Mouse (Mus musculus) erythroblast, embryonic 14.5 days (primary cell): ENCODE results near the gene Mtfr1l. TPM values are rescaled to one million over a fixed set of nuclear protein-coding genes. Genes with fewer than 3 reads are reported as not detected.

Source experiments
- H3K27me3 ChIP-seq: 2 replicates; pipeline ENCODE4 v1.6.1; 2012; ENCODE audit warnings: inconsistent platforms; ENCODE audit not compliant: control insufficient read depth
- H3K36me3 ChIP-seq: 2 replicates; pipeline ENCODE4 v1.6.1; 2012; ENCODE audit warnings: mild to moderate bottlenecking, inconsistent platforms; ENCODE audit not compliant: control insufficient read depth
- H3K4me1 ChIP-seq: 2 replicates; pipeline ENCODE4 v1.6.1; 2012; ENCODE audit warnings: inconsistent platforms; ENCODE audit not compliant: control insufficient read depth
- H3K4me3 ChIP-seq: replicated peaks from 2 replicates; pipeline ENCODE3; 2012; ENCODE audit warnings: moderate library complexity, mild to moderate bottlenecking, inconsistent platforms
- H3K9me3 ChIP-seq: 2 replicates; pipeline ENCODE4 v1.6.1; 2012; ENCODE audit warnings: low read length, inconsistent platforms, mixed read lengths; ENCODE audit not compliant: control insufficient read depth
- GATA1 ChIP-seq: IDR thresholded peaks from 2 replicates; pipeline ENCODE4 v1.6.1; 2012; ENCODE audit warnings: low read length, inconsistent platforms, mixed read lengths
- TAL1 ChIP-seq: IDR thresholded peaks from 3 replicates; pipeline ENCODE4 v1.6.1; 2012; ENCODE audit warnings: low read length, inconsistent platforms, mixed read lengths
- polyA plus RNA-seq: library from polyadenylated mRNA; stranded (reverse); fragments of >175 nt; gene quantifications from 2 replicates; pipeline ENCODE4 v1.2.3, GENCODE M21; 2012

Mtfr1l gene
- polyA plus RNA-seq, 1 experiment, result 3.9 TPM

DNA sequence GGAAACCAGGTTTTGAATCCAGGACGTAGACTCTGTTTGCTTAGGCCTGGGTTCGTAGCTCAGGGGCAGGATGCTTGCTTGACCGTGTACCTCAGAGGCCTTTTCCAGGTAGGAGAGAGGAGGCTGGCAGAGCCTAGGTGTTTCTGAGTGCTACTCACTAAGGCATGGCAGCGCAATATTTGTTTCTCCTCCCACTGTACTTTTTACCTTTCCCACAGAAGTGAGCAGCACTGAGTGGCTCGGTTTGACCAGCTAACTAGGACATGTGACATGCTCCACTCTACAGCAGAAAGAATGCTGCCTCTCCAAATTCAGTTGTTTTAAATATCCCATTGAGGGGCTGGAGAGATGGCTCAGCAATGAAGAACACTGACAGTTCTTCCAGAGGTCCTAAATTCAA lies 47.0 kb downstream of the Mtfr1l start:
- TF ChIP-seq GATA1 (no peak), TAL1 (no peak)
- Histone ChIP-seq H3K27me3 (peaks cover 18% of the 10 kb centered on the region), H3K4me1 (peaks cover 2% of the 10 kb centered on the region), H3K36me3 (no peaks in the 10 kb centered on the region), H3K9me3 (peaks cover 2% of the 10 kb centered on the region; the same call in 1 of the 2 replicates), H3K4me3 (no peak overlapping the region)

- peaks cover 2% of the 10 kb centered on the region; the same call in 1 of the 2 replicates for H3K4me1 ChIP-seq
- no peak overlapping the region for H3K4me3 ChIP-seq
- no peaks in the 10 kb centered on the region for H3K9me3 ChIP-seq
- H3K36me3 ChIP-seq, result no peaks in the 10 kb centered on the region
- TF ChIP-seq TAL1 (no peak), GATA1 (no peak)
- H3K27me3 ChIP-seq, result peaks cover 20% of the 10 kb centered on the region
Measured at GRCm38 (mm10) chr4:134485151-134485900, 49.9 kb downstream of the Mtfr1l start.

DNA sequence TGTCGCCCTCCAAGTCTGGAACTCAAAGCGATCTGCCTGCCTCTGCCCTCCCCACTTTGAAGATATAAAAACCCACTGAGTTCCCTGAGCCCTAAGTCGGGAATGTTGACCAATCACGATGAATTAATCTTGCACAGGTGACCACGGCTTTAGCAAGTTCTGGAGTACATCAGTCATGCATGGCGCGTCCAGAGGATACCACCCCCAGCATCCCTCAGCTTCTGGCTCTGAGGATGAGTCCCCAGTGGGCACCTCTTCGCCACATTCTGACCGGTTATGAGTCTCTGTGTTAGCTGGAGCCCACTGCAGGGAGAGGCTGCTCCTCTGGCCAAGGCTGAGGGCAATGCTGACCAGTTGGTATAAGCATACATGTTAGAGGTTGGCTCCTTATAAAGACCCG lies 51.0 kb downstream of the Mtfr1l start:
- no peak overlapping the region for H3K4me3 ChIP-seq
- H3K4me1 ChIP-seq, result peaks cover 2% of the 10 kb centered on the region; the same call in 1 of the 2 replicates
- TF ChIP-seq TAL1 (no peak), GATA1 (no peak)
- no peaks in the 10 kb centered on the region for H3K9me3 ChIP-seq
- H3K36me3 ChIP-seq, result no peaks in the 10 kb centered on the region
- peaks cover 18% of the 10 kb centered on the region for H3K27me3 ChIP-seq

DNA sequence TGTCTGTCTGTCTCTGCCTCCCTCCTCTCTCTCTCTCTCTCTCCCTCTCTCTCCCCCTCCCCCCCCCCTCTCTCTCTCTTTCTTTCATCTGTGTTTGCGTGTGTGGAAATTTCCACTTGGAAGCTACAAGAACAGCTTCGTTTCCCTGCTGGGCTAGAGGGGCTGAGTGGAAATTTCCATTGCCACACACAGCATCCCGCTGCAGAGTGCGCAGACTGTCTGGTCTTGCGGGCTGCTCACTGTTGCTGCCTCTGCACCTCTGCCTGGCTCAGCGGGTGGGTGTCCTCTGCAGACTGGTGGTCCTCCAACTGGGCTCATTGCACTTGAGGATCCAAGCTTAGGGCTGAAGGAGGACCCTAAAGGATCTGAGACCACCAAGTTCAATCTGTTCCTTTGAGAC lies 51.5 kb downstream of the Mtfr1l start:
- Histone ChIP-seq H3K4me1 (peaks cover 2% of the 10 kb centered on the region; the same call in 1 of the 2 replicates), H3K4me3 (no peak overlapping the region), H3K27me3 (peaks cover 18% of the 10 kb centered on the region), H3K9me3 (no peaks in the 10 kb centered on the region), H3K36me3 (no peaks in the 10 kb centered on the region)
- no peak for TF ChIP-seq GATA1
- TF ChIP-seq TAL1, result no peak

DNA sequence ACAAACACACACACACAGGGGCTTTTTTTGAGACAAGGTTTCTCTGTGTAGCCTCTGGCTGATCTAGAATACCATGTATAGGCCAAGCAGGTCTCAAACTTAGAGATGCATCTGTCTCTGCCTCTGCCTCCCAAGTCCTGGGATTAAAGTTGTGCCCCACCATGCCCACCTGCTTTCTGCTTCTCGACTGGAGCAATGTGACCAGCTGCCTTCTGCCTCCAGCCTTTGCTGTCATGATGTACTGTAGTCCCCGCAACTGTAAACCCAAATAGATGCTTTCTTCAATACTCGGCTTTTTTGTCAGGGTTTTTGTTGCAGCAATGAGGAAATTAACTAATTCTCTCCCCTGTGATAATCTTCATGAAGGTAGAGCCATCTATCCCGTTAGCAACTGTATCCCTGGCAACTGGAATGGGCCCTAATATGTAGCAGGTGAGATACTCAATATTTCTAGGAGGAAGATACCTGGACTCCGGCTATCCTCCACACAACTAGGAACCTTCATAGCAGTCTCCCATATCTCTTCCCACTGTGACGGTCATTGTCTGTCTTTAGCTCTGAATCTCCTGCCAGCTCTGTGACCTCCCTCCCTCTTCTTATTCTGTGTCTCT lies 52.0 kb downstream of the Mtfr1l start:
- H3K4me3 ChIP-seq, result no peak overlapping the region
- no peak for TF ChIP-seq TAL1
- no peak for TF ChIP-seq GATA1
- H3K27me3 ChIP-seq, result peaks cover 18% of the 10 kb centered on the region
- H3K36me3 ChIP-seq, result no peaks in the 10 kb centered on the region
- peaks cover 3% of the 10 kb centered on the region for H3K4me1 ChIP-seq
- no peaks in the 10 kb centered on the region for H3K9me3 ChIP-seq

GRCm38 (mm10) chr4:134482442-134482841 lies 52.7 kb downstream of the Mtfr1l start:
- Histone ChIP-seq H3K36me3 (peaks cover 2% of the 10 kb centered on the region; the same call in 1 of the 2 replicates), H3K27me3 (peaks cover 16% of the 10 kb centered on the region), H3K4me3 (no peak overlapping the region), H3K9me3 (no peaks in the 10 kb centered on the region), H3K4me1 (peaks cover 4% of the 10 kb centered on the region)
- TF ChIP-seq GATA1 (no peak), TAL1 (no peak)

DNA sequence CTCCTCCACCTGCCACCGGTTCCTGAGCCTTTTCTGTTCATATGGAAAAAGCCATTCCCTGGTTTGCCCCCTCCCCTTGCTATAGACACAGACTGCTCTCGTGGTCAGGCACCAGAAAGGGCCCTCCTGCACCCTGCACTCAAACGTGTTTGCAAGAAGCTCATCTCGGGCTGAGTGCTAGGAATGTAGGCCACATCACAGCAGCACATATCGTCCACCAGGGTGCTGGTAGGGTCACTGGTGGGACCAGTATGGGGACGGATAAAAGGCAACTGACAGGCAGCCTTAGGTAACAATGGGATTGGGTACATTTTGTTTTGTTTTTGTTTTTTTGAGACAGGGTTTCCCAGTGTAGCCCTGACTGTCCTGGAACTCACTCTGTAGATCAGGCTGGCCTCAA lies 53.9 kb downstream of the Mtfr1l start:
- Histone ChIP-seq H3K4me3 (no peak overlapping the region), H3K36me3 (peaks cover 13% of the 10 kb centered on the region), H3K4me1 (peaks cover 3% of the 10 kb centered on the region), H3K27me3 (peaks cover 15% of the 10 kb centered on the region), H3K9me3 (no peaks in the 10 kb centered on the region)
- TF ChIP-seq TAL1 (no peak), GATA1 (no peak)

DNA sequence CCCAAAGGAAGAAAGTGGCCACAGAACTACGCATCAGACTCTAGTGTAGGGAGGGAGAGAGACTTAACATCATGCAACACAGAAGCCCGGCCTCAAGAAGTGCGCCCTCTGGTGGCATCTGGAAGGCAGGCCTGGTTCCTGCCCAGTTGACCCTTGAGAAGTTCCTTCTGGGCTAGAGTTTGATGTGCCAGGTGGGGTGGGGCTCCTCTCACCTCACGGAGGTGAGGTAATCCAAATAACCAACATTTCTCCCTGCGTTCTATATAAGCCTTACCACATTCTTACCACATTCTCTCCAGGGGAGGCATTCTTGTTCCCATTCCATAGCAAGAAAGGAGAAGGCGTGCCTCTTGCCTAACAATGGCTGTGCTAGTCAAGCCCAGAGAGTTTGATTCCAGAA lies 54.3 kb downstream of the Mtfr1l start:
- no peak for TF ChIP-seq GATA1
- TF ChIP-seq TAL1, result no peak
- Histone ChIP-seq H3K4me1 (peaks cover 3% of the 10 kb centered on the region), H3K9me3 (no peaks in the 10 kb centered on the region), H3K4me3 (no peak overlapping the region), H3K27me3 (peaks cover 15% of the 10 kb centered on the region), H3K36me3 (peaks cover 17% of the 10 kb centered on the region)

DNA sequence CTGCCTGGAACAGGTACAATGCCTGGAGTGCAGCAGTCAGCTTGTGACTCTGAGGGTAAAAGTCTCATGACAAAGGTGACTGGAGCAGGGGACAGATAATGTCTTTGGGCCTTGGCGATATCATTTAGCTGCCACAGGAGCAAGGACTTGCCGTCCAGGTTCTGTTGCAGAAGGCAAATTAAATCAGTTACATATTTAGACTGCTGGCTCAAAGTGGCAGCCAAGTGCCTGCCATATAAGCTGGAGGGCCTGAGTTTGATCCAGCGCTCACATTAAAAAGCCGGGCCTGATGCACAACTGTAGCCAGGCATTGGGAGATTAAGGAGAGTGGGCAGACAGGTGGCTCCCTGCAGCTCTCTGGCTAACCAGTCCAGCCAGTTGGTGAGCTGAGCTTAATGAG lies 55.3 kb downstream of the Mtfr1l start:
- Histone ChIP-seq H3K27me3 (peaks cover 15% of the 10 kb centered on the region), H3K4me1 (peaks cover 3% of the 10 kb centered on the region), H3K36me3 (peaks cover 27% of the 10 kb centered on the region), H3K4me3 (no peak overlapping the region), H3K9me3 (no peaks in the 10 kb centered on the region)
- TF ChIP-seq TAL1, result no peak
- TF ChIP-seq GATA1, result no peak
